Mouse (Mus musculus) macrophage (primary cell): ENCODE measurements around the gene Slc37a1. TPM values are rescaled to one million over a fixed set of nuclear protein-coding genes. Genes with fewer than 3 reads are reported as not detected.

Experiments used
- H3K27ac ChIP-seq: fragments of 350-480 bp; formaldehyde crosslinking; 2 replicates; pipeline ENCODE4 v1.9.0; 2021
- H3K36me3 ChIP-seq: fragments of 350-480 bp; formaldehyde crosslinking; 2 replicates; pipeline ENCODE4 v1.9.0; 2021; ENCODE audit errors: inconsistent target
- H3K4me3 ChIP-seq: fragments of 350-480 bp; formaldehyde crosslinking; 2 replicates; pipeline ENCODE4 v1.9.0; 2021; ENCODE audit errors: inconsistent target
- H3K79me2 ChIP-seq: fragments of 350-480 bp; formaldehyde crosslinking; 2 replicates; pipeline ENCODE4 v1.9.0; 2021; ENCODE audit errors: inconsistent target
- WGBS: methylation state at CpG from one replicate; pipeline ENCODE4 v1.1.7; 2026; ENCODE audit warnings: inconsistent platforms; ENCODE audit not compliant: missing documents; 5-methylcytosine and 5-hydroxymethylcytosine counted together
- polyA plus RNA-seq: library from polyadenylated mRNA; stranded (reverse); fragments of 250-400 nt; gene quantifications from 3 replicates; pipeline ENCODE4 v1.2.4, GENCODE M21; 2018; ENCODE audit warnings: inconsistent platforms

The Slc37a1 gene
- polyA plus RNA-seq, 1 experiment from 2014 or later, result 7.9 TPM

DNA sequence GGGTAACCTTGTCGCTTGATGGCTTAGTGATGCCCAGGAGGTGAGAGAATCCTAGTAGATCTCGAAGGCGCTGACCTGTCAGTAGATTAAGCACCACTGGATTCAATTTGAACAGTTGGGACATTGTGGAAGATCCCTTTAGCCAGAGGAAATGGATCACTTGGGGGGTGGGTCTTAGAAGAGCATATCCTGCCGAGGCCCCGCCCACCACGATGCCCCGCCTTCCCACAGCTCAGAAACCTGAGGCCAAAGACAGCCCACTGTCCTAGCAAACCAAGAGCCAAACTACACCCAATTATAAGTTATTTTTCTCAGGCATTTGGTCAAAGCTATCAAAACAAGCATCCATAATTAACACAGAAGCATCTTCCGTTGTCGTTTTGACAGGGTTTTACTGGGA, 24.5 kb downstream of the Slc37a1 start:
- WGBS, result 90% methylated on average over 9 of the region's 9 CpGs
- no peaks in the 10 kb centered on the region for H3K79me2 ChIP-seq
- peaks cover 11% of the 10 kb centered on the region; the same call in 1 of the 2 replicates for H3K36me3 ChIP-seq
- H3K27ac ChIP-seq, result no peak overlapping the region
- H3K4me3 ChIP-seq, result no peak overlapping the region

DNA sequence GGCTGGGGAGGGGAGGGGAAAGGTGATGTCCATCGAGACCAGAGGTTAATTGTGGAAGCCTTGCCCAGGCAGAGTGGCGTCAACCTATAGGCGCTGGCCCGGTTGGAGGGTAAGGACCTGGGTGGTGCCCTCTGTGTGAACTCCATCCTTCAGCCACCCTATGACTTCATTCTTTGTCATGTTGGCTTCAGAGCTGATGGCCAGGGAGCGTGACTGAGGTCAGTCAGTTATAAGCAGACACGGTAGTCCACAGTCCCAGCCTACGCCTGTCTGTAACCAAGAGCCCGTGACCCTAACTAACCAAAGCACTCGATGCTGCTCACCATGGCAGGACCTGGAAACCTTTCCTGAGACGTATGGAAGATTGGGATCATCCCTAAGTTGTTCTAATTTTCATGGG, 26.1 kb downstream of the Slc37a1 start:
- Histone ChIP-seq H3K36me3 (peaks cover 22% of the 10 kb centered on the region; the same call in 1 of the 2 replicates), H3K4me3 (no peak overlapping the region), H3K79me2 (no peaks in the 10 kb centered on the region), H3K27ac (no peak overlapping the region)
- WGBS, result 99% methylated on average over 10 of the region's 10 CpGs

DNA sequence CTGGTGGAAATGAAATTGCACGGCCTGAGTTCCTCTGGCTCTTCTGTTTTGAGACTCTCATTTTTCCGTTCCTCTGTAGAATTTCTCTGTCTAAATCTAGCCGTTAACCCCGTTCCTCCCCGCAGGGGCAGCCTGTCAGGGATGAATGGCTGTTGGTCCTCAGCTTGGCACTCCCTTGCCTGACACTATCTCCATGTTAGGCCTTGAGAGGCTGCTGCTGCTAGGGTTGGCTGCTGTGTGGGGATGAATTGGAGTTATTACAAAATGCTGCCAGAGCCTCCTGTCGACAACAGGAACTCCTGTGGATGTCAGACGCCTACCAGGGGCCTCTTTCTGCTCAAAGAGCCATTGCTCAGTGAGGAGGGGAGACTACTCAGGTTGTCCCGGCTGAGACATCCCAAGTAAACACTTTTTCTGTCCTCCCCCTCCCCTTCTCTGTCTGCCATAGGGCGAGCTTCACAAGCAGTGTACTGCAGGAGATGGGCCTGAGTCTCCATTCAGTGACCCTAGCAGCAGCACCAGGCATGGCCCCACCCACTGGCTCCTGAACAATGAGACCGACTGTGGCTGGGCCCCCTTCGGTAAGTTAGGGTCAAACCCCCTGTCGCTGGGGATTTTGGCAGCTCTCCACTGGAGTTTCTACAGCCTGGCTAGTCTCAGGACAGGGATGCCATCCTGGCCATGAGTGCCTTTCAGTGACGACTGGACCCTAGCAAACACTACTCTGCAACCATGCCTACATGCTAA, 28.6 kb downstream of the Slc37a1 start:
- Histone ChIP-seq H3K27ac (no peak overlapping the region), H3K36me3 (peaks cover 22% of the 10 kb centered on the region; the same call in 1 of the 2 replicates), H3K4me3 (no peak overlapping the region), H3K79me2 (no peaks in the 10 kb centered on the region)
- 91% methylated on average over 13 of the region's 13 CpGs for WGBS

DNA sequence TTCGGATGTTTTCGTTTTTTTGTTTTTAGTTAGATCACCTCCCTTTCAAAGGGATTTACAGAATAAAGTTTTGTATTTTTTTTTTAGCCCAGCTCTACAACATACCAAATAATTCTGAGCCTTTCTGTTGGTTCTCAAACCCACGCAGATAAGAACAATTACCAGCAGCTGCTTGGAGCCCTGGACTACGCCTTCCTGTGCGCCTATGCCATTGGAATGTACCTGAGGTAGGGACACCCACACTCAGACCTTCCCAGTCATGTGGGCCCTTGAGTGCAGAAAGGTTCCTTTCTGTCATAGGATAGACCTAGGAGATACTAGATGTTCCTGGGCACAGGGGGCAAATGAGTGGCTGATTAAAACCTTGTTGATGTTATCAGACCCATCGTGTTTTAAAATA, 29.4 kb downstream of the Slc37a1 start:
- Histone ChIP-seq H3K4me3 (no peak overlapping the region), H3K36me3 (peaks cover 25% of the 10 kb centered on the region), H3K79me2 (no peaks in the 10 kb centered on the region), H3K27ac (no peak overlapping the region)
- WGBS, result 89% methylated on average over 6 of the region's 6 CpGs

DNA sequence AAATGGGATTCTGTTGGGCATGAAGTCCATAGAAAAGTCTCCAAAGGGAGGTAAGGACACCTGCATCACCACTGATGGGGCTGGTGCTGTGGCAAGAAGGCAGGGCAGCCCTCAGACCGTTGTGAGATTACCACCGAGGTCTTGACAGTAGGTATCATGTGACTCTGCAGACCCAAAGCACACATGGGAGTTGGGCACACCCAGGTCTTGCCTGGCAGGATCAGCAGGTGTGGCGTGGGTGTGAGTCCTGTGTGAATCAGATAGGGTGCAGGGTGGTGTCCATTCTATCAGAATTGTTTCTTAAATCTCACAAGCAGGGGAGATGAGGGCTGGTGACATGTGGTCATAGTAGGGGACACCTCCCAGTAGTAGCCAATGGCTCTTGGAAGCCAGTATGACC, 30.4 kb downstream of the Slc37a1 start:
- WGBS, result 79% methylated on average over 3 of the region's 3 CpGs
- no peak overlapping the region for H3K27ac ChIP-seq
- H3K4me3 ChIP-seq, result no peak overlapping the region
- peaks cover 31% of the 10 kb centered on the region for H3K36me3 ChIP-seq
- no peaks in the 10 kb centered on the region for H3K79me2 ChIP-seq

DNA sequence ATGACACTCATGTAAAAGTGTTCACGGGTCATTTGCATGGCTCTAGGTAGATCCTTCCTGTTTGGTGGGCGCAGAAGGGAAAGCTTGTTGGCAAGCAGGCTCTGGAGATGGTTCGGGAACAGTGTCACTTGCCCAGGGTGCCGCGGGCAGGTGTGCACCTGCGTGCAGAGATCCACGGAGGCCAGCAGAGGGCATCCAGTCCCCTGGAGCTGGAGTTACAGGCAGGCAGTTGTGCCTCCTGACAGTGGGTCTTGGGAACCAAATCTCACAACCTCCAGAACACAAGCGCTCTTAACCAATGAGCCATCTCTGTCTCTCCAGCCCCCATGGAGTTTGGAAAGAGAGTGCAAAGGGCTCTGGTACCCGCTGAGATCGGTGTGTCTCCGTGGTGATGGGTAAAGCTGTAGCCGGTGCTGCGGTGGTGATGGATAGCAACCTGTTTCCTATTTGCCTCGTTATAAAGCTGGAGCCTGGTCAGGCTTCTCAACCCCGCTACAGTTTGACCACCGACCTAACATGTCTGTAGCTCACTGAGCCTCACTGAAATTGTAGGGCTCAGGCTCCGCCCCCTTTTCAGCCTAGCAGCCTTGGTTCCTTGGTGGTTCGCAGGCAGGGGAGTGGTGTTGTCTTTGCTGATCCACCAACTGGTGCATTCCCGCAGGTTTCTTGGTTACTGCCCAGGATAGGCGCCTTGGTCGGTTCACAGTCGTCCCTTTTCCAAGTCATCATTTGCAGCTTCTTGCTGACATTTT, 31.1 kb downstream of the Slc37a1 start:
- peaks cover 34% of the 10 kb centered on the region for H3K36me3 ChIP-seq
- WGBS, result 90% methylated on average over 21 of the region's 22 CpGs
- H3K27ac ChIP-seq, result no peak overlapping the region
- H3K79me2 ChIP-seq, result no peaks in the 10 kb centered on the region
- no peak overlapping the region for H3K4me3 ChIP-seq

DNA sequence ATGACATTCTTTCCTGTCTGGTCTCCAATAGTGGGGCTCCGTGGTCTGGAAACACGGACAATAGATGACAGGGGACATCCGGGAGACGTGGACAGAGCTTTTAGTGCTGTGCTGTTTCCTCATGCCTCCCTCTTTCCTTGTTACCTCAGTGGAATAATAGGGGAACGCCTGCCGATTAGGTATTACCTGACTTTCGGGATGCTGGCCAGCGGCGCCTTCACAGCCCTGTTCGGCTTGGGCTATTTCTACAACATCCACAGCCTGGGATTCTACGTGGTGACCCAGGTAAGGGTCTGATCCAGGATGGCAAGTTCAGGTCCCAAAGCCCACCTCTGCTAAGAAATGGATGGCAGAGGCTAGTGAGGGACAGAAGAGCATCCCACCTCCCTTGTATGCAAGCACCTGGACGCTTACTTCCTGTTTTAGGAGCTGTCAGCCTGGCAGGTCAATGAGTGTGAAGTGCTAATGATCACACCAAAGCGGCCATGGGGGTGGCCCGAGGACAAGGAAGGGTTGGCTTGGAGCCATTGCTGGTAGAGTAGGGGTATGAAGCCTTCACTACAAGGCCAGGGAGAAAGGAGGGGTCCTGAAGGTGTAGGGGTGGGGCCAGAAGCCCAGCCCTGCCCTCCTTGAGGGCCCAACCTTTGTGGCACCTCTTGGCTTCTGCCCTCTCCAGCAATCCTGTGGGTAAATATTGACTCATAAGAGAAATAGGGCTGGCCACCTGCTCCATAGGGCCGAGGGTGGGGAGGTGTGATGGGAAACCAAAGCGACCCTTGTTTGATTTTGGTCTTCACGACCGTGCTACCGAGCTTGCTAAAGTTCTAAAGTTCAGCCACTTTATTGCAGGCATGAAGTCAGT, 32.5 kb downstream of the Slc37a1 start:
- WGBS, result 97% methylated on average over 17 of the region's 19 CpGs
- Histone ChIP-seq H3K36me3 (peaks cover 34% of the 10 kb centered on the region), H3K79me2 (no peaks in the 10 kb centered on the region), H3K4me3 (no peak overlapping the region), H3K27ac (no peak overlapping the region)

DNA sequence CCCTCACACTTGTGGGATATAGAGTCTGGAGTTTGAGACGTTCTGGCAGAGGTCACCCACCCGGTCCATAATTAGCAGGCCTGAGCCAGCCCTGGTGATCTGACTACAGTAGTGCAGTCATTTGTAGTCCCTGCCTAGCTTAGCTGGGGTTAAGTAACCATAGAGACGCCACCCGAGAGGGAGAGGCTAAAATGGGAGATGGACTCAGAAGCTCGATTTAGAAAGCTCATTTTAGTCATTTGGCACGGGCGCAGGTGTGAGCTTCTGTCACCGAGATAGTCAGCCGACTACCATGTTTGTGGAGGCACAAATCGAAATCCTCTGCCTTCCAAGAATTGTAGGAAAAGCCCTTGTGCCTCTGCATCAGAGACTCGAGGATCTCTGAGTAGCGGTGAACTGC, 34.8 kb downstream of the Slc37a1 start:
- no peak overlapping the region for H3K27ac ChIP-seq
- 93% methylated on average over 12 of the region's 12 CpGs for WGBS
- peaks cover 19% of the 10 kb centered on the region for H3K36me3 ChIP-seq
- H3K4me3 ChIP-seq, result no peak overlapping the region
- no peaks in the 10 kb centered on the region for H3K79me2 ChIP-seq

DNA sequence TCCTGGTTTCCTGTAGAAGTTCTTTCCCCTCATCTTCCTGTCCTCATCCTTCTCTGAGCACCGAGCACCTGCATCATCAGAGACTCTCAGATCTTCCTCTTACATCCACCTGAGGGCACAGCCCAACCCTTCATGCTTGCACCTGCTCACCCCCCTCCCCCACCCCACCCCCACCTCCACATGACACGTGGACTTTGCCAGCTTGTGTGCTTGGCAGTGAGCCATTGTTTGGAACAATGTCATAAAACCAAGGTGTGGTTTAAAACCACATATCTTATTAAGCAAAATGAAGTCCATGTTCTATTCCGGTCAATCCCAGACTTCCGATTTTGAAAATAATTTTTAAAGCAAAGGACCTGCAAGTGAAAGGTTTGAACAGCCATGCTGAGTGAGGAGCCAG, 35.9 kb downstream of the Slc37a1 start:
- Histone ChIP-seq H3K36me3 (peaks cover 12% of the 10 kb centered on the region), H3K4me3 (no peak overlapping the region), H3K27ac (no peak overlapping the region), H3K79me2 (no peaks in the 10 kb centered on the region)
- WGBS, result 97% methylated on average over 3 of the region's 4 CpGs

DNA sequence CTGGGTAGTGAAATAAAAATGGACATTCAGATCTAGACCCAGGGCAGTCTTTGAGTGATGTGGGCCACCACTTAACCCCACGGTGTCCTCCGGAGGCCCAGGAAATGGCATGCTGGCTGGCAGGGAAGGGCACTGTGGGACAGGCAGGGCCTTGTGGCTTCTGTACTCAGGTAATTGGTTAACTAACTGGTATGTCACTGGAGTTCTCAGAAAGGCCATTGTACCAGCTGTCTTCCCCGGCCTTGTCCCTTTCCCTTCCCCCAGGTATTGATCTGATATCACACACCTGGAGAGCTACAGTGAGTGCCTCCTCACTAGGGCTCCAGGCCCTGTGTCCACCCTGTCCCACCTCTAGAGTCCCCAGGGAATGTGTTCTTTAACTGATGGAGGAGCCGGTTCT, 36.8 kb downstream of the Slc37a1 start:
- 93% methylated on average over 4 of the region's 4 CpGs for WGBS

DNA sequence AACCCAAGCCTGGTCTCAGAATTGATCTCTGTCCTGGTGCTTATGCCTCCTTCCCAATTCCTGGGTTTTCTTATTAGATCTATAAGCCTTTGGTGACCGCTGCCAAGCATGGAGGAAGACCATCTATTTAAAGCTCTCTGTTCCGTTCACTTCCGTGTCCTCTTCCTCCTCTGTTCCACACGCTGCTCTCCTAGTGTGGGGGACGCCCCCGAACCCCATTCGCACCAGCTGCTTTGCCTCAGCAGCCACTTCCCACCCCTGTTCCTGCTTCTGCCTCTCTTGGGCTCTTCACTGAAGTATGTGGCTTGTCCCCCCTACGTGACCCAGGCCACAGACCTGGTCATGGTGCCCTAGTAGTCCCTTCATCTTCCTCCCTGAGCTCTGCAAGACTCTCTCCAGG, 37.6 kb downstream of the Slc37a1 start:
- Histone ChIP-seq H3K4me3 (no peak overlapping the region), H3K36me3 (peaks cover 12% of the 10 kb centered on the region), H3K27ac (no peak overlapping the region), H3K79me2 (no peaks in the 10 kb centered on the region)
- 96% methylated on average over 8 of the region's 8 CpGs for WGBS

More for the DNA sequence above, 36.8 kb downstream of the Slc37a1 start:
- Histone ChIP-seq H3K4me3 (no peak overlapping the region), H3K27ac (no peak overlapping the region), H3K36me3 (peaks cover 12% of the 10 kb centered on the region), H3K79me2 (no peaks in the 10 kb centered on the region)

DNA sequence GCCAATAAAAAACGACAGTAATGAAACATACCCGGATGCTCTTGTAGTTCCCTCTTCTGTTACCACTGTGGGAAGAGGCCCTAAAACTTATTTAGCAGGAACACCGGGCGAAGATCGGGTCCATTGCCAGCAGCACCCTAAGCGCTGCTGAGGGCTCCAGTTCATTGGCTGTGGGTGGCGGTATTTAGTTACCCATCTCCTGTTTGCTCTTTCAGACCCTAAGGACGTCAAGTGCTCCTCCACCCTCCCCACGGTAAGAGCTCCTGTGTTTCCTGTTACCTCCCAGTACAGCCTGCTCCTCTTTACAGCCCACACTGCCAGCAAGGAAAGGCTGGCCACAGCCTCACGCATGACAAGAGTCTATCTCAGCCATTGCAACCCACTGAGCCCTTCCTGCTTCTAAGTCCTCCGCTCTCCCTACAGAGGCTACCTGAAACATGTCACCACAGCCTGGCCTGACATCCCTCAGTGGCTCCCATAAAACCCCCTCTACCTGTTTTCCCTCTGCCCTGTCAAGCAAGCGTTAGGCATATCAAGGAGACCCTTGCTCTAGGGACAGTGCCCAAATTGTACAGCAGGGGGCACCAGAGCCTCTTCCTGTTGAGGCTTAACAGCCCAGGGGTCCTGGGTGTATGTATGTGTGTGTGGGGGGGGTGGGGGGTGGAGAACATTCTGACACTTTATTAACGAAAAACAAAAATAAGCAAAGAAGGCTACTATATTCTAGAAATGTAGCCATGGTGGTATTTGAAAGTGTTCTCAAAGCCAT, 39.0 kb downstream of the Slc37a1 start:
- Histone ChIP-seq H3K36me3 (peaks cover 12% of the 10 kb centered on the region), H3K27ac (0 out of 2 replicates have a peak overlapping the region, but pooled peaks have one; percentile 1), H3K79me2 (no peaks in the 10 kb centered on the region), H3K4me3 (no peak overlapping the region)
- 72% methylated on average over 12 of the region's 13 CpGs for WGBS

DNA sequence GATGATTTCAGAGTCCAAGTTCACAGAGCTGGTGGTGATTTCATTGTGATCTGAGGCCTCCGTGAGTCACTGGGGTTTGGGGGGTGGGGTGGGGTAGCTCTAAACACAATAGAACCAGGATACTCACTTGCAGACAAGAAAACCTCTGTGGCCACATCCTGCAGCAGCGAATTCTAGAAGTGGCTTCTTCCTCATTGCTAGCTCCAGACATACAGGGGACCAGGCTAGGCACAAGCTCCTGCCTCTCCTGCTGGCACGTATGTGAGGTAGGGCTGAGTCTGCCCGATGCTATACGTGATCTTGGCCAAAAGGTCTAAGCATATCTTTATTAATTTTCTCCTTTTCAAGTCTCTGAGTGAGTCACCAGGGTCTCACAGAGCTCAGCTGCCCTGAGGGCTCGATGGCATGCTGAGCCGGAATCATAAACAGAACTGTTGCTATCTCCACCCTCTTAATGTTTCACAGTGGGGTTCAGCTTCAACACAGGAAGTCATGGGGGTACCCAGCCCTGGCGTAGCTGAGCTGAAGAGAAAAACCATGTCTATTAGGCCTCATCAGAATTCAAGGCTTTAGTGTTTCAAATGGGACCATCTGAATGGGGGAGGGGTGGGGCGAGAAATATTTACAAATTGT, 39.7 kb downstream of the Slc37a1 start:
- 55% methylated on average over 9 of the region's 9 CpGs for WGBS
- no peak overlapping the region for H3K27ac ChIP-seq

More for the DNA sequence above, 39.7 kb downstream of the Slc37a1 start:
- Histone ChIP-seq H3K4me3 (no peak overlapping the region), H3K79me2 (no peaks in the 10 kb centered on the region), H3K36me3 (peaks cover 9% of the 10 kb centered on the region; the same call in 1 of the 2 replicates)
